Mouse (Mus musculus): Measurements from ENCODE around the gene Abcb4.
"Not testable (repeated sequence)": the region's sequence is repeated elsewhere in the genome, so short reads cannot be mapped to it uniquely, and the experiment has no call there.

The Abcb4 gene

DNA sequence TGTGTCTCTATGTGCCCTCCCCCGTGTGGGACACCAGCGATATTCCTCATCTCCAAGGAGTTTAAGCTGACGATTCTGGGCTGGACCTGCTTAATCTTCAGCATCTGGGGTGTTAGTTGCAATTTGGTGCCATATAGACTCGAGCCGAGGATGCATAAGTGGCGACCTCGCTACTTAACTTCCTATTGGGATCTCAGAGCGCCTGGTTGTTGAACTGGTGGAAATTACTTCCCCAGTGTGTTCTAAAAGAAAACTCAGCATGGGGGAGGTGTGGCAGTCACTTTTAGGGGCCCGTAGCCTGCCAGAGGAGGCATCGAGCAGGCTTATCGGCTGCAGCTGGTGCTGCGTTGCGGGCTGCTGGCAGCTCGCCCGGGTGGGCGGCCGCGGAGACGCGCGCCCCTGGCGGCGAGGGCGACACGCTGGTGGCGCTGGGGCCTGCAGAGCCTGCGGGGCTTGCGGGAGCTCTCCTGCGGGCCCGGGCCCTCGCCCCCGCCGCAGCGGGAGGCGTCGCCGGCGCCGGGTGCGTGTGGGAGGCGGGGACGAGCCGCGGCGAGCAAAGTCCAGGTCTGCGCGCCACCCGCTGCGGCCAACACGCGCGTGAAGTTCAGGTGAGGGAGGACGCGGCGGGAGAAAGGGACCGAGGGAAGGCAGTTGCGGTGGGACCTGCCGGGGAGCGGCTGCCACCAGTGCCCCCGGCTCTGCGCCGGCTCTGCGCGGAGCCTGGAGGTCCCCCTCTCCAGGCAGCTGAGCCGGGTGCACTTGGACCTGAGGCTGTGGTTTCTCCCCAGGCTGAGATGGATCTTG, at the start of gene Abcb4:
Gene Abcb4 (plus strand): TSS at position 418 of the 804 bp plus-strand sequence.
- peak; percentile 68 to 75 for DNase-seq

DNA sequence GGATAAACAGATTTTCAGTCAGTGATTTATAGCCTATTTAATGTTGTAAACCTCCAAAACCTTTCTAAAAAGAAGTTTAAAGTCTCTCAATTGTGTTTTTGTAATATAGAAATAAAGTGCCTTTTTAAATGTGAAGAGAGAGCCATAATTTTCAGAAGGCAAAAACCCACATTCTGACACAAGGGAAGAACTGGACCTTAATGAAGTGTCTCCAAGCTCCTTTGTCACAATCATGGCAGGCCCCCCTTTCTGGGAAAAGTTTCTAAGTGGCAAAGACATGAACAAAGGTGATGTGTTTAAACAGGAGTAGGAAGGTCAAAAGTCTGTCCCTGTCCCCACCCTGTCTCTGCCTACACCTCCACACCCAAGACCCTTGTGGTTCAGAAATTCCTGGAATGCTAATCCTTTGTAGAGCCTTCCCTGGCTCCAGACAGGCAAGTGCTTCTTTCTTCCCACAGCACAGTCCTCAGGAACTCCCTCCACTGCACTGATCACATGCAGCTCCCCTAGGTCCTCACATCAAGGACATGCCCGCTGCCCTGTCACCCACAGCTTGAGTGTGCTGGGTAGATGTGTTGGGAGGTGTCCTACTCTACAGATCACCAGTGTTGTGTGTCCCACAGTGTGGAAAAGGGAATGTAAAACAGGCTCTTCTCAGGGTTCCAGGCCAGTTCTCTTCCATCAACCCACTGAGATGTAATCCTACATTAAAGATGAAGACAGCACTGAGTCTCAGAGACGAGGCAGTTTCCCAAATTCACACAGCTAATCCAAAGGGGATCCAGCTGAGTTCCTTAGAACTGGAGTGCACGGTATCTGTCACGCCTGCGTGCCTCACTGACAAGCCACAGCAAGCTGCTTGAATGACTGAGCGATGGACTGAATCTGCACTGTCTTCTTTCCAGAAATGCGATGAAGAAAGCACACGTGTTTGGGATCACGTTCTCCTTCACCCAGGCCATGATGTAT, 44.6 kb upstream of the Abcb4 start:
- not testable (repeated sequence) for DNase-seq

DNA sequence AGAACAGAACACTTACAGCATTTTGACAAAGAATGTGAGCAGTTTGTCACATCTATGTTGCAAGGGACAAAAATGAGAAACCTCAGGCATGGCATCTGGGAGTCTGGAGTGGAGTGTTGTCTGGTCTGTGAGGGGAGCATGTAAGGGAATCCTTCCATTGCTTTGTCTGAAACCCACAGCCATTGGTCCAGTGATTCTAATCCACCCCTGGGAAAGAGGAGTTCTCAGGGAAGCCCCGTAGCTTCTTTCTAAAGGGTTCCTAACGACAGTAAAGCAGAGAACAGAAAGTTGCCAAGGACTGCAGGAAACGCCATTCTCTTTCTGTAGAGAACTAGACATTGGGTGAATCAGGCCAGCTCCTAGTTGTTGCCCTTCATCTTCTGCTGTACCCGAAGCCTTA, 42.7 kb upstream of the Abcb4 start:
- no peak for DNase-seq

DNA sequence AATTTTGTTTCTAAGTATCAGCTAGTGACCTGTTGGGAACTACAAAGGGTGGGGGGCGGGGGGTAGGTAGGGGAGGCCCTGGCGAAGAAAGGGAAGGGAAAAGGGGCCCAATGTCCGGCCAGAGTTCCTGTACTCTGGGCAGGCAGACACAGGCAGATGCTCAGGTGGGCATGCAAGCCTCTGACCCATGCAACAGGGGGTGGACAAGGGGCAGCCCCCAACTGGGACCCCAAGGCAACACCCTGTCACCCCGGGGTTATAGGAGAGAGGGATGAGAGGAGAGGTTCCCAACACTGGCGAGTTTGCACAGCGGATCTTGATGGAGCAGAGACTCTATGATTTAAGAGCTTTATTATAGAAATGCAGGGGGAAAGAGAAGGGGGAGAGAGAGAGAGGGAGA, 36.3 kb upstream of the Abcb4 start:
- no peak for DNase-seq

DNA sequence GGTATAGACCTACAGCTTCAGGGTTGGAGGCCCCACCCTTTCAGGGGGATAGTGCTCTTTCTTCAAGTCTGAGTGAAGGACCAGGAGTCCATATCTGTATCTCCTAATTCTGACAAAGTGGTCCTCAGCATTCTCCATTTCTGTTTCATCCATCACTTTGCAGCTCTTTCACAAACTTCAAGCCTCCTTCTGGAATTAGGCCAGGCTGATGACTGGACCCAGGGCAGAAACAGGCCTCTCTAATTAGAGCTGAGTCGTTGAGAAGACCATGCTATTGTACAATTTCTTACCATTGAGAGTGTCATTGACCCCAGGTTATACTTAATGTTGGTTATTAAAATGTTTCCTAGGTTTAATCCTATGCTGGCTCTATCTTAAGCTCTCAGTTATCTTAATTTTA, 31.7 kb upstream of the Abcb4 start:
- DNase-seq, result no peak

DNA sequence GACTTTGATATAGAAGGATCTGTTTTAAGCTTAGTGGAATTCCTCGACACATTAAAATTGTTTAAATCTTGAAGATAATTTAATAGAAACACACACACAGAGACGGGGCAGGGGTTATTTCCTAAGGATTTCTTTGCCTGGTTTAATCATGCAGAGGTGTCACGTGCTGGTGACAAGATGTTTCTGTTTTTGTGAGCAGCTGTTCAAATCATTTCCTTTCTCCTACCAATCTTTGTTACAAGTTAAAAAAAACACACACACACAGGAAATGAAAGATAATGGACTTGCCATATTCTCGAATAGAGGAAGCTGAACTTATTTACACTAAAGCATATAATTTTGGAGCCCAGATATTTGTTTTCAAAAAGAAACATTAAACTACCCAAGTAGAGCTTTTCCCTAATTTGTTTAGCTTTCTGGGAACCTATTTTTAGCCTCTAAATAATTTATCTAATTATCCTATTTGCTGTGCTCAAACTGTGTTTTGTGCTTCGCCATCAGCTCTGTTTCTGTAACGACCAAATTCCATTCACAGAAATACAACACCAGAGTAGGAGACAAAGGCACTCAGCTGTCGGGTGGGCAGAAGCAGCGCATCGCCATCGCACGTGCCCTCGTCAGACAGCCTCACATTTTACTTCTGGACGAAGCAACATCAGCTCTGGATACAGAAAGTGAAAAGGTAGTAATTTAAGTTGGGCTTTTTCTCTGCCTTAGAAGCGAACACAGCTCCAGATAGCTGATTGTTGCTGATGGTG, 29.8 kb upstream of the Abcb4 start:
- DNase-seq, result no peak

DNA sequence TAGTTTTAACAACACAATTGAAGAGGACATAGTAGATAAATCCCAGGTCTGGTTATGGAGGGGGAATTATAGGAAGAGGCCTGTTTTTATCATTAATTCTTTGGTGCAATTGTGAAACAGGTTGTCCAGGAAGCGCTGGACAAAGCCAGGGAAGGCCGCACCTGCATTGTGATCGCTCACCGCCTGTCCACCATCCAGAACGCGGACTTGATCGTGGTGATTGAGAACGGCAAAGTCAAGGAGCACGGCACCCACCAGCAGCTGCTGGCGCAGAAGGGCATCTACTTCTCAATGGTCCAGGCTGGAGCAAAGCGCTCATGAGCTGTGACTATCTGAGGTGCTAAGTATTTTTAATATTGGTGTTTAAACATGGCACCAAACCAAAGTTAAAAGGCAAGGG, 27.9 kb upstream of the Abcb4 start:
- not testable (repeated sequence) for DNase-seq

DNA sequence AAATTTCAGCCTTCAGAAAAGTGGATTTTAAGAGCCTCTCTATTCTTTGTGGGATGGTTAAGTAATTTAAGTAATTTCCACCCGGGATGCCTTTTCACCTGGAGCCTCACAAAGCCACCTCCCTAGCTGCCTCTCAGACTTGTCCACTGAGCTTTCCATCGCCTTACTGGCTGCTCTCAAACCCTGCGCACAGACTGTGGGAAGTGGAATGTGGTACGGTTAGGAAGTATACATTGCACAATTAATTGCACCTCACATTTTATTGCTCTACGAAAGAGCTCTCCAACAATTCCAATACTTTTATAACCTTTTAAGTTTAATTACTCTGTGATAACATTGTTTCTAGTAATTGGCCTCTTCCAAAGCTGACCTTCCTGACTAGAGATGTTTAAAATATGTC, 27.2 kb upstream of the Abcb4 start:
- no peak for DNase-seq

DNA sequence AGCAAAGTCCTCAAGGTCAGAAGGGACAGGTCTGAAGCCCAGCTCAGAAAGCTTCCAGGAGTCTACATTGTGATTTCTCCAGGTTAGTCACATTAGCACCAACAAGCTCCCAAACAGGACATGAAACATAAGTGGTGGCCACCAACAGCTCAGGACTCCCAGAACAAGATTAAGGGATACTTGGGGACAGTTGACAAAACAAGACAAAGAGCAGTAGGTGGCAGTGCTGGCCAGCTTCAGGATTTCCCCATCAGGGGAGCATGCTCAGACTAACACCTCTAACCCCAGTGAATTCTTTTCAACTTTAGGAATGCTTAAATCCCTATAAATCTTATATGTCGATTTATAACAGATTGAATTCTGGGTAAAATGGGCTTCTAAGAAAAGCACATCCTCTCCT, 25.5 kb upstream of the Abcb4 start:
- peak; percentile 6 for DNase-seq

DNA sequence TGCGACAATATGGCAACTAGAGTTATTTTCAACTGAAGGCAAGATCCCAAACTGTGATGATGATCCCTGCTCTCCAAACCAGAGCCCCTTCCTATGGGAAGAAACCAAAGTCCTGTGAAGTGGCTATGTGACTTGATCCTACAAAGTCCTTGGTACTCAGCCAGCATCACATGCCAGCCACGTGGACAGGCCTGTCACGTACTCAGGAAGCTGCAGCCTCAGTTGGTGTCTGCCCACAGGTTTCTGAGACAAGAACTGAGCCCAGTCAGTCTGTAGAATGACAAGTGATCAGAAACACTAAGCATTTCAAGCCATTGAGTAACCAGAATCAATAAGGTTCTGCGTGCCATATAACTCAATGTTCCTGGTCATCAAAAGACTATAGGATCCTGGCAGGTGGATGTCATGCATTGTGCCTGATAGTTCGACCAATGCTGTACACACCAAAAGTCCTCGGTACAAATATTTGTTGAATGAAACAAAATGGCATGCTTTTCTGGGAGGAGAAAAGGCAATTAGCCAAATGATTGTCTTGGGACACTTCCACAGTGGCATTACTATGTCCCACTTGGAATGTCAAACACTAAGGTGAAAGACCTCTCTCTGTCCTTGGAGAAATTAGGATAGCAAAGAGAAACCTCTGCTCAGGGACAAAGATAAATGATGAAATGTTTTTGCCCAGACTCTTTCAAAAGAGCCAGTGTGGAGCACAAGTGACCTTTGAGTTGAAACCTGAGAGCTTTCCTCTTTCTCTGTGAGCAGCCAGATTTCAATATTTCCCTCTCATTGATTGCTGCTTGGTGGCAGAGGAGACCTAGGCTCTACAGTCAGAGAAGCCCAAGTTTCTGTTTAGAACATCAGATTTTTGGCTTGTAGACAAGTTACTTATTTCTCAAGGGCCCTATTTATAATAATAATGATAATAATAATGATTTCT, 20.3 kb upstream of the Abcb4 start:
- DNase-seq, result no peak

DNA sequence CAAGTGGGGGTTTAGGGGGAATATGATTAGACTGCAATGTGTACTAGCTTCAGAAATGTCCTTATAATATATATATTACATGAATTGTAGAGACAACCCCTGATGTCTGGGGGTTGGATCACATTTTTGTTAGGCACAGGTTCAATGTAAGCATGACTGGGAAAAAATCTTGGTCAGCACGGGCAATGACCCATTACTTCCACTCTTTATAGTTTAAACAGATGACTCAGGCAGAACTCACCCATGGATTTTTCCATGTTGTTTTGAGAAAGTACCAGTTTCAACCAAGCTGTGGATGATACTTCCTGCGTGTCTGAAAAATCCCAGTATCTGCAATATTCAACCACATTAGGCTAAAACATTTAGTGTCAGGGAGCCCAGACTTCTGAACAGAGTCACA, 16.4 kb upstream of the Abcb4 start:
- DNase-seq, result no peak

DNA sequence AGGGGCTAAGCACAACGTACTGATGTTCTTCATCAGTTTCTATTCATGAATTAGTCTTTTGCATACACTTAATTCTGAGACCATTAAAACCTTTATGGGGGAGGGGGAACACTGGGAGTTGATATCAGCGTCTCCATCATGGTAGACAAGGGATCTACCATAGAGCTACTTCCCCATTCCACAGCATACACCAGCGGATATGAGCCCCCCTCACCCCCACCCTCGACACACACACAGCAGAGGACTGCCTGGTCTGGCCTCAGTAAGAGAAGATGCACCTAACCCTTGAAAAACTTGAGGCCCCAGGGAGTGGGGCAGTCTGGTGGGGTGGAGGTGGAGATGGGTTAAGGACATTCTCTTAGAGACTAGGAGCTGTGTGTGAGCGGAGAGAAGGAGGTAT, 15.7 kb upstream of the Abcb4 start:
- no peak for DNase-seq

DNA sequence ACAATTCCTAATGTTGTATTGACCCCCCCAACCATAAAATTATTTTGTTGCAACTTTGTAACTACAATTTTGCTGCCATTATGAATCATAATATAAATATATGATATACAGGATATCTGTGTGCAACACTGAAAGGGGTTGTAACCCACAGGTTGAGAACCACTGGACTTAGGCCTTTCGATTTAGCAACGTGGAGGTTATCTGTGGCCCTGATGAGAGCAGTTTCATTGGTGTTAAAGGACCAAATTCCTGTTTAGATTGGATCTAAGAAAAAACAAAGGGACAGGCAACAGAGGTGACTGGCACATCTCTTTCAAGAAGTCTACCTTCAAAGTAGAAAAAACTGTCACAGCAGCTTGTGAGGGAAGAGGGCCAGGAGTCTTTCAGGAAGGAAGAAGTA, 7.7 kb upstream of the Abcb4 start:
- DNase-seq, result no peak

DNA sequence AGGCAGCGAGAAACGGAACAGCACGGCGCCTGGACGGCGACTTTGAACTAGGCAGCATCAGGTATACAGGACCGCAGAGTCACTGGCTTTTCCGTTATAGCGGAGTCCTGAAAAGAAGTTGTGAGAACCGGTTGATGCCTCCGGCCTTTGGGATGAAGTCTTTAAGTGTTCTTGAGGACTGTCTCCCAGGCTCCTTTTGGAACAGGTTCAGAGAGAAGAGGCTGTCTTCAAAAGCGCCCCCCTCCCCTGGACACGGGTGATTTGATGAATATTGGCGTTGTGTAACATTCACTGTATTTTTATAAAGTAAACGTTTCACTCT, 548 bp downstream of the Abcb4 start:
- DNase-seq, result no peak

DNA sequence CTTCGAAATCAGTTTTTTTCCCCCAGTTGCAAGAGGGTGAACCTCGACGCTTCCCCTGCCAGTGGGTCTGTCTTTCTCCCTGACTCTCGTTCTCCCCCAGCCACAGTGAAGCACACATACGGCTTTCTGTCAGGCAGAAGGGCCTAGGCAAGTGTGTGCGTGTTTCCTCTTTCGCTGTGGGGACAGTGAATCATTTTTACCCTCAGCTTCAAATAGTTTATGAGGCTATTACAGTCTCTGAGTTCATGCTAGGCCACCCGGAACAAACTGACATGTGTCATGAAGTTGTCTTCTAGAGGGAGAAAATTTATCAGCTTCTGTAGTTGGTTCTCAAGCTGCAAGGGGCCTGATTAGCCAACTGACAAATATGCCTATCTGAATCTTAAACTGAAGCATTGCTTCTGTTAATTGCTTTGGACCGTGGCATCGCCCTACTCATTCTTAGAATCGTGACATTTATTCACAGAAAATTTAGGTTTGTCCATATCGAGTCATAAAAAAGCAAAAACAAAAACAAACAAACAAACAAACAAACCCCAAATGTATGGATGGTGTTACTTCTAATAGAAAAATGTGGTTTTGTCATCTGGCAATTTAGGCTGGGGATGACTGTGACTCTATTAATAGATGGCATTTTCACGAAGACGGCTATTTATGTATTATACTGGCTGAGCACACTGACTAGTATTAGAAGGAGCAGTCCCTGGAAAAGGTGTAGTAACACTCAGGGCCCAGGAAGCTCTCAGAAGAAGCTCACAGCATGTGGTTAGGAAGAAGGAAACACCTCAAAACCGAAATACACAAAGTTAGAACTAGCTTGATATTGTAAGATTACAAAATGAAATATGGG, 1.3 kb downstream of the Abcb4 start:
- peak in 1 of 2 experiments; percentile 3 for DNase-seq

DNA sequence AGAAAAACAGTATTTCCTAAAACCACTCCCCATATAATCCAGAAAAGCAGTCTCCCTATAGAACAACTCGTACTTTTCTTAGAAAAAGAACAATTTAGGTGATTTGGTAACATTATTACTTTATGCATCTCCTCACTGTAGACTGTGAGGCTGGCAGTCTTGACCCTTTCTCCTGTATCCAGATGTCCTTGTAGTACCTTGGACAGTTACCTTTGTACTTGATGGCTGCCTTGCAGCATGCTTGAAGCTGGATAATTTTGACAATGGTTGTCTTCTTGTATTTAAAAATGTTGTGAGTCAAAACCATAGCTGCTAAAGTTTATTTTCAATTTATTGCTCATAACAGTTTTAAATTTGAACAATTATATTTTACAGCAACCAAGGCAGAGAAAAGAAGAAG, 2.7 kb downstream of the Abcb4 start:
- DNase-seq, result no peak

DNA sequence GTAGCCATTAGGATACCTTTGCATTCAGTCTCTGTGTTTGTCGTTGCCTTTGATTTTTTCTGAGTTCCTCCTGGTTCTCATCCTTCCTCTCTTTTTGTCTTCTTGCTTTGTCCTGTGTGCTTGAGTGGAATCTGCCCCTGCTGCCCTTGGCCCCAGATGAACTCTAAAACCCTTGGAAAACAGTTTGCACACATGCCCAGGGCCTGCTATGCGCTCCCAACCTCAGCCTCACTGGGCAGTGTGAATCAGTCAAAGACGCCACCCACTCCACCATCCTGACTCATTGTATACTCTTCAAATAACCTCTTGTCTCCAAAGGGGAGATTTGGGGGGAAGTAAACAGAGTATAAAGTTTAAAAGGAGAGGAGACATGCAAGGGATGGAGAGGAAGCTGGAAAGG, 4.7 kb downstream of the Abcb4 start:
- DNase-seq, result no peak

DNA sequence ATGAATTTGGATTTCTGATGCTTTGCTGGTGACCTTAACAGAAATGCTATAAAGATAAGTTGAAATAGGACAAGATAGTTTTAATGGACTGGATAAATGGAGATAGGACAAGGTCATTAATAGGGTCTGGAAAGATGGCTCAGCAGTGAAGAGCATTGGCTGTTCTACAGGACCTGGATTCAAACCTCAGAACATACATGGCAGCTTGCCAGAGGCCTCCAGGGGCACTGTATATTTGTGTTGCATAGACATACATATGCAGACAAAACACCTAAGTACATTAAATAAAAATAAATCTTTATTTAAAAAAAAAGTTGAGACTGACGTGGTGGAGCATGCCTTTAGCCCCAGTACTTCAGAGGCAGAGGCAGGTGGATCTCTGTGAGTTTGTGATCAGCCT, 7.5 kb downstream of the Abcb4 start:
- no peak for DNase-seq

DNA sequence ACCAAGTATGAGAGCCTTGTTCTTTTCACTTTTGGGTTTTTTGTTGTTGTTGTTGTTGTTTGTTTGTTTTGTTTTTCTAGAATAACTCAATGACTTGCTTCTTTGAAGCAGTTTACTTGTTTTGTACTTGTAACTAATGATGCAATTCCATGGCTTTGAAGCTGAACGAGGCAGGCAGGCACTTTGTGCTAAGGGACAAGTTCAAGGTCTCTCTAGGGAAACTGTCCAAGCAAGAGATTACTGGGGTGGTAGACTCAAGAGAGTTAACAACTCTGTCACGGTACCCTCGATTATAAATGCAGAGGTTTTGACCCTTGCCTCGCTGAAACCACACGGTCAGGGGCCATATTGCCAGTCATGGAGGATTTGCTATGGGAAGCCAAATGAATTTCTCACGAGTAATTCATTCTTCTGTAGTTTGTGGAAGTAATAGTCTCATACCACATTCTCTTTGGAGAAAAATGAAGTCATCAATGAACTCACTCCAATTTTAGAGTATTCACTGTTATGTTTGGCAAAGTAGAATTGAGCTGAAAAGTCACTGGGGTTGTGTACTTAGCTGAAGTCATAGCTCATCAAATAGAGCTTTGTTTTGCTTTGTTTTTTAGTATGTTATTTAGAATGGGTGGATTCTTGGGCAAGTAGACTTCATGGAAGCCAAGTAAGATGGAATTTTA, 8.8 kb downstream of the Abcb4 start:
- no peak for DNase-seq

DNA sequence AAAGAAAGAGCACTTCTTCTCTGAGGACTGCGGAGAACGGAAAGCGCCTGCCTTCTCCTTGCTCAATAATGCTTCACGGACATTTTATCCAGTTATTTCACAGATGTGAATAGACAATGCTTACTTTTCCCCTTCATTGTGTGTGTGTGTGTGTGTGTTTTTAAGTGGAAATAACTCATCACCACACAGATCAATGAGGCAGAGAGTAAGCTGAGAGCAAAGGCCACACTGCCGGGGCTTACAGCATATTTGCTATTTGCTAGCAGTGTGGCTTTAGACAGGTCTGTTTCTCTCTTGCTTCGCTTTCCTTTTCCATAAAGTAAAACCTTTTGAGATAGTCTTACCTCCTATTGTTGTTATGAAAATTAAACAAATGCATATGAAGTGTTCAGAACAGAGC, 11.0 kb downstream of the Abcb4 start:
- no peak for DNase-seq

Measured in cerebellum, postnatal 14 days (tissue).